Mouse (Mus musculus) heart, embryonic 14.5 days (tissue): Measurements from ENCODE around the gene Hoxb2. TPM values are rescaled to one million over a fixed set of nuclear protein-coding genes. Genes with fewer than 3 reads are reported as not detected.
A peak's percentile ranks its signal among the peaks of the same experiment; 100 is the strongest.

Experiments
- ATAC-seq: fragments of 200-750 bp; cut with Nextera tagmentation; 2 replicates; pipeline ENCODE4 v1.8.0; 2017; ENCODE audit warnings: low read depth, moderate TSS enrichment; ENCODE audit not compliant: insufficient number of reproducible peaks, insufficient read depth, low FRiP score
- H3K27ac ChIP-seq, 2 experiments: fragments of 200-500 bp in 1 of 2; fragments of 300-500 bp in 1 of 2; sonication (generic) in 1 of 2; replicated peaks in 1 of 2; 2 replicates each; pipeline ENCODE4 v1.5.1; 2012 to 2014; ENCODE audit warnings: low read depth in 2 of 2, low read length in 2 of 2, control low read depth in 1 of 2, mild to moderate bottlenecking in 1 of 2, mixed read lengths in 1 of 2; ENCODE audit not compliant: control insufficient read depth in 1 of 2, insufficient read depth in 1 of 2
- H3K27me3 ChIP-seq: fragments of 300-500 bp; sonication (generic); 2 replicates; pipeline ENCODE4 v1.6.1; 2014; ENCODE audit warnings: mild to moderate bottlenecking, low read length, control low read depth; ENCODE audit not compliant: control insufficient read depth, insufficient read depth
- H3K36me3 ChIP-seq: fragments of 300-500 bp; sonication (generic); 2 replicates; pipeline ENCODE4 v1.6.1; 2014; ENCODE audit warnings: mild to moderate bottlenecking, control low read depth, low read length, mixed read lengths; ENCODE audit not compliant: control insufficient read depth, insufficient read depth
- H3K4me1 ChIP-seq, 2 experiments: fragments of 200-500 bp in 1 of 2; fragments of 300-500 bp in 1 of 2; sonication (generic) in 1 of 2; 2 replicates each; pipeline ENCODE4 v1.6.1; 2012 to 2014; ENCODE audit warnings: low read length in 2 of 2, control low read depth in 1 of 2, mixed read lengths in 1 of 2; ENCODE audit not compliant: control insufficient read depth in 2 of 2, insufficient read depth in 2 of 2
- H3K4me2 ChIP-seq: fragments of 300-500 bp; sonication (generic); 2 replicates; pipeline ENCODE4 v1.6.1; 2014; ENCODE audit warnings: mild to moderate bottlenecking, low read length
- H3K4me3 ChIP-seq, 2 experiments: fragments of 200-500 bp in 1 of 2; fragments of 300-500 bp in 1 of 2; sonication (generic) in 1 of 2; 2 replicates each; pipeline ENCODE4 v1.5.1; 2012 to 2014; ENCODE audit warnings: low read length in 2 of 2, mild to moderate bottlenecking in 2 of 2, control low read depth in 1 of 2, low read depth in 1 of 2, moderate library complexity in 1 of 2; ENCODE audit not compliant: control insufficient read depth in 1 of 2, insufficient read depth in 1 of 2
- H3K9ac ChIP-seq: fragments of 300-500 bp; sonication (generic); 2 replicates; pipeline ENCODE4 v1.6.1; 2014; ENCODE audit warnings: mild to moderate bottlenecking, low read length
- H3K9me3 ChIP-seq: fragments of 300-500 bp; sonication (generic); 2 replicates; pipeline ENCODE4 v1.6.1; 2016; ENCODE audit warnings: low read length, control low read depth; ENCODE audit not compliant: control insufficient read depth
- WGBS: fragments of 180-500 bp; shearing (Covaris S2); extraction: QIAGEN DNeasy Blood & Tissue Kit; methylation state at CpG from one replicate; pipeline ENCODE4 v1.1.7; 2014; 5-methylcytosine and 5-hydroxymethylcytosine counted together
- polyA plus RNA-seq: library from polyadenylated mRNA; unstranded; fragments of >200 nt; fragmentation: Nextera tagmentation; extraction: Ambion mirVana; gene quantifications from 2 replicates; pipeline ENCODE4 v1.2.1, GENCODE M21; 2014

Hoxb2 gene
- polyA plus RNA-seq, 1 experiment from 2014 or later, result 2.9 TPM

DNA sequence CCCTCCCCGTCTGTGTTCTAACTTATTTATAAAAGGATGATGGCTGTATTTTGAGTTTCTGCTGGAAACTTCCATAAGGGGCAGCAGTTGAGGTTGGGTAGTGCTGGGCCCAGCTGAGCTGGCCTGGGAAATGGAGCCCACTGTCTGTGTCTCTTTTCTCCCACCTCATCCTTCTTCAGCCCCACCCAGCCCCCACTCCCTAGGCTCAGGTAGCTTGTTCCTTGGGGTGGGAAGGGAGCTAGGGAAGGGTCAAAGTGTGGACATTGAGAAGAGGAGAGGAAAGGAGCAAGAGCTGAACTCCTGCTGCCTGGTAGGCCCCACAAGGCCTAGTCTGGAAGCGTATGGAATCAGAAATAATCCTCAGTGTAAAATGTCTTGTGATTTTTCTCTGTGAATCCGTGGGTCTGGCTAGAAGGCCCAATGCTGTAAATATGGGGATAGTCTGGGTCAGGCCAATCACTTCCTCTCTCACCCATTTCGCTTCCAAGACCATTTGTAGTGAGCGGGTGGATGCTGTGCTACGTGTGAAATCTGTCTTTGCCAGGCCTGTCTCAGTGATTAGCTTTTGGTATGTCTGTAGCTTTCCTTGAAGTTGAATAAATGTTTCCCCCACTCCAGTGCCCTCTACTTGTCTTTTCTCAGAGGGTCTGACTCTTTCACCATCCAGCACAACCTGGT, 44.7 kb upstream of the Hoxb2 start:
- no peak overlapping the region for H3K4me3 ChIP-seq

DNA sequence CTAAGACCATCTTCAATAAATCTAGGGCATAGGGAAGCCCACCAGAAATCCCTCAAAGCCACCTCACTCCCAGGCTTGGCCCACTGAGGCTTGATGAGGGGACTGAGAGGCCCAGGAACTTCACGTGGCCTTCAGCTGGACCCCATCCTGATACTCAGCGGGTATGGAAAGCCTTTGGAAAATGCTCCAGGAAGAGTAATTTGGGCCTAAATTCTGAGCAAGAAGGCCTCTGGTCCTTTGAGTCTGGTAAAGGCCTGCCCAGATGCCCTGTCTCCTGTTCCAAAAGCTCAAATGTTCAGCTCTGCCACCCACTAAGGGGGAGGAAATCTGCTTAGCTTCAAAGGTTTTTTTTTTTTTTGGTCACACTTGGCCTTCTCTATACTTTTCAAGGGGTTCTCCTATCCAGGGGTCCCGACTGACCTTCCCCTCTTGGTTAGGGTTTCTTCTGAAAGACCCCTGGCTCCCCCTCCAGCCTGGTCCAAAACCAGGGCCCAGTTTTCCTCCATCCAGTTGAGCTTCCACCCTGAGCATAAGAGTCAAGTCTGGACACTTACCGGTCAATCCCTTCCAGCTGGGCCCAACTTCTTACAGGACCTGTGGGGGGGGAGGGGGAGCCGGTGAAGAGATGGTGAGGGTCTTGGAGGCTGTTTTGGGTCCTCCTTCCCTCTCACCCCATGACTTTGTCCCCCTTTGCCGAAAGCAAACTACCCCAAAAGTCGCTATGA, 44.0 kb upstream of the Hoxb2 start:
- Histone ChIP-seq H3K4me1 (no peaks in the 10 kb centered on the region), H3K9ac (no peak overlapping the region), H3K27me3 (peaks cover 100% of the 10 kb centered on the region), H3K4me3 (no peak overlapping the region), H3K4me2 (no peak overlapping the region), H3K9me3 (no peaks in the 10 kb centered on the region), H3K27ac (no peak overlapping the region), H3K36me3 (no peaks in the 10 kb centered on the region)
- 22% methylated on average over 7 of the region's 7 CpGs for WGBS
- no peak for ATAC-seq

More for the DNA sequence above, 44.7 kb upstream of the Hoxb2 start:
- H3K9ac ChIP-seq, result no peak overlapping the region
- no peaks in the 10 kb centered on the region for H3K36me3 ChIP-seq
- no peak for ATAC-seq
- H3K4me2 ChIP-seq, result no peak overlapping the region
- H3K9me3 ChIP-seq, result no peaks in the 10 kb centered on the region
- no peak overlapping the region for H3K27ac ChIP-seq
- peaks cover 100% of the 10 kb centered on the region for H3K27me3 ChIP-seq
- H3K4me1 ChIP-seq, result no peaks in the 10 kb centered on the region
- WGBS, result 55% methylated on average over 6 of the region's 6 CpGs

GRCm38 (mm10) chr11:96306908-96307269, 43.4 kb upstream of the Hoxb2 start:
- no peaks in the 10 kb centered on the region for H3K36me3 ChIP-seq
- no peak overlapping the region for H3K4me3 ChIP-seq
- H3K9ac ChIP-seq, result no peak overlapping the region
- ATAC-seq, result no peak
- H3K27ac ChIP-seq, result no peak overlapping the region
- 13% methylated on average over 13 of the region's 13 CpGs for WGBS
- peaks cover 100% of the 10 kb centered on the region for H3K27me3 ChIP-seq
- no peak overlapping the region for H3K4me2 ChIP-seq
- no peaks in the 10 kb centered on the region for H3K9me3 ChIP-seq
- no peaks in the 10 kb centered on the region for H3K4me1 ChIP-seq

DNA sequence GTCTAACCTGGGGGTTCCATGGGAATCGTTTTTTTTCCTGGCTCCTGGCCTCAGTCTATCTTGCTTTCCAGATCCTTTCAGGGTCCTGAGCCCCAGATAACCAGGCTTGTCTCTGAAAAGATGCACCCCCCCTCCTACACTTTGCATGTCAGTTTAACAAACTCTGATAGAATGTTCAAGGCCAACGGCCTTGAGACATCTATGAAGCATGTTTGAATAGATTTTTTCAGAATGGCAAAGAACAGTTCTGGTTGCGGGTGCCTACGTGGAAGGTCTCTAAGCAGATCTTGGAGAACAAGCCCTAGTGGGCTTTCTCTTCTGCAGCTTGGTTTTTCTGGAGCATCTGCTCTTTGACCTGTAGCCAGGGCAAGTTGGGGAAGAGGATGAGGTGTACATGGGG, 41.6 kb upstream of the Hoxb2 start:
- WGBS, result 21% methylated on average over 4 of the region's 4 CpGs
- peaks cover 100% of the 10 kb centered on the region for H3K27me3 ChIP-seq
- H3K4me3 ChIP-seq, result no peak overlapping the region
- no peak overlapping the region for H3K4me2 ChIP-seq
- no peak overlapping the region for H3K9ac ChIP-seq
- no peaks in the 10 kb centered on the region for H3K4me1 ChIP-seq
- H3K36me3 ChIP-seq, result no peaks in the 10 kb centered on the region
- ATAC-seq, result no peak
- no peak overlapping the region for H3K27ac ChIP-seq
- no peaks in the 10 kb centered on the region for H3K9me3 ChIP-seq

DNA sequence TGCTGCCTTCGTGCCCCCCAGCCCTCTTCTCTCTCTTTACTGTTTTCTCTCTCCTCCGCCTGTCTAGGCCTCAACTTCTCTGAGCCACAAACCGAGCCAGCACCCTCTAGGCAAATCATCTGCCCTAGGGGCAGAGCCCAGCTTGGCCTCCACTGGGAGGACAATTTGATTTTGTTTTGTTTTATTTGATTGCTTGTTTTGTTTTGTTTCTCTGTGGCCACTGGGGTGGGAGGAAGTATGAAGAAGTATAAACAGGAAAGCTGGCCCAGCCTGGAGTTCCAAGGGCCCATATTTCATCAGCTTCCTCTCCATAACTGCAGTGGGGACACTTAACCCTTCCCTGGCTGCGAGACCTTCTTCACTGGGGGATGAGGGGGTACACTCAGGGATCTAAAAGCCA, 41.0 kb upstream of the Hoxb2 start:
- Histone ChIP-seq H3K4me2 (no peak overlapping the region), H3K27ac (no peak overlapping the region), H3K36me3 (no peaks in the 10 kb centered on the region), H3K9ac (no peak overlapping the region), H3K27me3 (peaks cover 100% of the 10 kb centered on the region), H3K4me3 (no peak overlapping the region), H3K4me1 (no peaks in the 10 kb centered on the region), H3K9me3 (no peaks in the 10 kb centered on the region)
- no peak for ATAC-seq
- WGBS, result 22% methylated on average over 4 of the region's 4 CpGs

DNA sequence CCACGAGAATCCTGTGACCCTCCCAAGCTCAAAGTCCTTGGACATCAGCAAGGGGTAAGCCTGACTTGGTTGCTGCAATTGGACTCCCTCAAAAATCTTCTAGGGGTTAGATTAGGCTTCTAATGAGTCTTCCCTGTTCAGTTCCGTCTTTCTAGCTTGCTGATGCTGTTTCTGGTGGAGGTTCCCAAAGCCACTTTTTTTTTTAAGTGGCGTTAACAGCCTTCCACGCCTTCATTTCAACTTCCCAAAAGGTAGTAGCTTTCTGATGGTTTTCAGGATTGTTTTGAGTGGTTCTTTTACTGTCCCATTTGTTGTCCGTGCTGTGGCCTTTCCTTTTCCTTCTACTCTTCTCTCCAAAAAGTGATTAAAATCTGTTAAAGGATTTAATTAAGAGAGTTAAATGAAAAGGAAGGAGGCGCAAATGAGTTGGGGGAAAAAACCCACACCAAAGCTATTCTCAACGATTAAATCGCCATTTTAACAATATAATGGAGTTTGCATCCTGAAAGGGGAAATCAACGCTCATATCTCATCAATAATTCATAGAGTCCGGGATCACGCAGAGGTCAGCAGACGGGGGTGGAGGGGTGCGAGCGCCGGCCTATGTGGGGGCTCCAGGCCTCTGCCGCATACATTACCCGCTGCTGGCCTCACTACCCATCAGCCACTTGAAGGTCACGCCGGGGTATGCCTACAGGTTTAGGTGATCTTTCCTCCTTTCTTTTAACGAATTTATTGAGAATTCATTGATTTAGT, 40.0 kb upstream of the Hoxb2 start:
- whole genome bisulfite sequencing, result 9% methylated on average over 20 of the region's 20 CpGs
- H3K4me3 ChIP-seq, result no peak overlapping the region
- H3K4me1 ChIP-seq, result no peaks in the 10 kb centered on the region
- no peak for ATAC-seq
- no peak overlapping the region for H3K27ac ChIP-seq
- no peak overlapping the region for H3K4me2 ChIP-seq
- no peaks in the 10 kb centered on the region for H3K36me3 ChIP-seq
- no peak overlapping the region for H3K9ac ChIP-seq
- H3K27me3 ChIP-seq, result peaks cover 100% of the 10 kb centered on the region
- no peaks in the 10 kb centered on the region for H3K9me3 ChIP-seq

- WGBS, result 17% methylated on average over 6 of the region's 6 CpGs
- no peaks in the 10 kb centered on the region for H3K9me3 ChIP-seq
- no peak overlapping the region for H3K9ac ChIP-seq
- H3K36me3 ChIP-seq, result no peaks in the 10 kb centered on the region
- ATAC-seq, result no peak
- H3K4me1 ChIP-seq, result no peaks in the 10 kb centered on the region
- peaks cover 100% of the 10 kb centered on the region for H3K27me3 ChIP-seq
- H3K4me3 ChIP-seq, result peak overlapping the region in 1 of 2 experiments; percentile 34; a peak in 2 of 4 replicates
- H3K27ac ChIP-seq, result no peak overlapping the region
- peak overlapping the region; percentile 55 for H3K4me2 ChIP-seq
Observed at GRCm38 (mm10) chr11:96311097-96311496, 39.2 kb upstream of the Hoxb2 start.
